Mouse (Mus musculus): ENCODE data around the gene Calm4.
A peak's percentile ranks its signal among the peaks of the same experiment; 100 is the strongest.

The Calm4 gene

GRCm38 (mm10) chr13:3861251-3861650, 23.7 kb downstream of the Calm4 start:
- peak; percentile 40 for DNase-seq (ENCODE audit: low read depth, low spot score)

DNA sequence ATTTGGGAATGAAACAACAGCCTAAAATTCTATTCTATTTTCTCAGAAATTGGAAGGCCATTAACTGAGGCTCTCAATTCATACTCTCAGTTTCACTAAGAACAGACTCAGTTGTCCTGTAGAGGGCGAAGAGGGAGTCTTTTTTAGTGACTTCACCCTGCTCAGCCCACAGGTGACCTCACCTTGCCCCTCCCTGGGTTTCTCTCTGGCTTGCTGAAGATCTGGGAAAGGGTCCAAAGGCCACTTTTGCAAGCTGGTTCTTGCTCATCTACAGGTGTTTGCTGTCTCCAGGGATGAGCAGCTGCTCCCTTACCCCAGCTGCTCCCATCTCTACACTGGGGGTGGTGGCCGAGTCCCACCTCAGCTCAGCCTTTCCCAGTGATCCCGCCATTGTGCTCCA, 24.8 kb downstream of the Calm4 start:
- no peak for DNase-seq (ENCODE audit: low read depth, low spot score)

GRCm38 (mm10) chr13:3862922-3863580, 25.5 kb downstream of the Calm4 start:
- peak; percentile 63 for DNase-seq (ENCODE audit: low read depth, low spot score)

DNA sequence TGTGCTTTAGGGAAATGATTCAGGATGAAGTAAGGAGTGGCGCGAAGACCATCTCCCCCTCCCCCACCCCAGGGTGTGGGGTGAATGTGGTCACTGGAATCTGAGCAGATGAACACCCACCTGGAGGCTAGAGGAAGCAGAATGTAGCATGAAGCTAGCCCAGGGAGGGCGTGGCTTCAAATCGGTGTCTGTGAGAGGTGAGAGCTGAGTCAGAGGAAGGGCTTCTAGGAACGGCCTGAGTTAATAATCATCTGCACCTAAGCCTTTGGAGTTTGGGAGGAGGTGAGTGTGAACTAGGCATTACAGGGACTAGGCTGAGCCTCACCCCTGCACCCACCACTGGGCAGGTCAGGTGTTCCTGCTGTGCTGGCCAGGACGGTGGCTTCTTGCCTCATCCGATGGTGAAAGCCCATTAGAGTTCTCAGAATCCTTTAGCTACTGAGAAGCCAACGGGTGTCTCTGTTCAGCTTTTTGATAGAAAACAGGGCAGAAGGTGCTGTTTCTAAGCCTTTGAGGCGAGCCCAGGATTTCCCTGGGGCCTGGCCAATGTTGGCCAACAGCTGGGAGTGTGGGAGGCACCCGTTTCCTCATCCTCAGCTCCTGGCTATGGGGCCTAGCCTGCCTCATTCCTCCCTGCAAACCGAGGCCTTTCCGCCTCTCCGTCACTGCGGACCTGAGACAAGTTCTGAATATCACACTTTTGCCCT, 28.2 kb downstream of the Calm4 start:
- peak; percentile 66 for DNase-seq (ENCODE audit: low read depth, low spot score)

DNA sequence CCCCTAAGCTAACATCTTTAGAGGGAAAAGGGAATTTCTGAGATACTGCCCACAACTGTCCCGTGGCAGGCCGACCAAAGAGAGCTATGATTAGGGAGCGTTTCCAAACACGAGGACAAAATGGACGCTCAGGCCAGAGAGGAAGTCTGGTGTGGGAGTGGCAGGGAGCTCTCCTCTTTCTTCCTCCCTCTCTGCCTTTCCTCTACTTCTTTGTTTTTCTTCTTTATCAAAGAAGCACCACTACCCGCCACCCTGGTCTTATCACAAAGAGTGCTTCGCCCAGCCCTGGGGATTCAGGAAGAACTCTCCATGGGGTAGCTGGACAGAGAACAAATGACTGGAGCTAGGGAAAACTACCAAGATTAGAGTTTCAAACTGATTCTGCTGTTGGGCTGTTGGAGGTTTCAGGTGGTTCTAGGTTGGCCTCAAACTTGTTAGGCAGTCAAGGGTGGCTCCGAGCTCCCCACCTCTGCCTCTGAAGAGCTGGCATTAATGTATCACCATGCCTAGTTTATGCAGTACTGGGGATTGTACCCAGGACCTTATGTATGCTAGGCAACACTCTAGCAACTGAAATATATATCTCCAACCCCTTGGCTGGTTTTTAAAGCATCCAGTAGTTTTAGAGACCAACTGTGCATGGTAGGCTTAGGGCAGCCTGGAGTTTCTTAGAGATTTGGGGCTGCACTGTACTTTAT, 28.9 kb downstream of the Calm4 start:
- DNase-seq (ENCODE audit: low read depth, low spot score): peak; percentile 58

- peak; percentile 77 for DNase-seq (ENCODE audit: low read depth, low spot score)
Observed at GRCm38 (mm10) chr13:3867158-3867557, 29.6 kb downstream of the Calm4 start.

GRCm38 (mm10) chr13:3869901-3870300, 32.3 kb downstream of the Calm4 start:
- no peak for DNase-seq (ENCODE audit: low read depth, low spot score)

DNA sequence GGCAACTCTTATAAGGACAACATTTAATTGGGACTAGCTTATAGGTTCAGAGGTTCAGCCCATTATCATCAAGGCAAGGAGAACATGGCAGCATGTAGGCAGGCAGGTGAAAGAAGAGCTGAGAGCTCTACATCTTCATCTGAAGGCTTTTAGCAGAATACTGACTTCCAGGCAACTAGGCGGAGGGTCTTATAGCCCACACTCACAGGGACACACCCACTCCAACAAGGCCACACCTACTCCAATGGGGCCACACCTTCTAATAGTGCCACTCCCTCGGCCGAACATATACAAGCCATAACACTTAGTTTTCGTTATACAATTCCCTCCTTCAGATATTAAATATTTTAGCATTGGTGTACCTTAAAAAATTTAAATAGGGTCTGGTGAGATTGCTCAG, 35.3 kb downstream of the Calm4 start:
- no peak for DNase-seq (ENCODE audit: low read depth, low spot score)

- DNase-seq (ENCODE audit: low read depth, low spot score): no peak
Observed at GRCm38 (mm10) chr13:3876448-3876847, 38.9 kb downstream of the Calm4 start.

DNA sequence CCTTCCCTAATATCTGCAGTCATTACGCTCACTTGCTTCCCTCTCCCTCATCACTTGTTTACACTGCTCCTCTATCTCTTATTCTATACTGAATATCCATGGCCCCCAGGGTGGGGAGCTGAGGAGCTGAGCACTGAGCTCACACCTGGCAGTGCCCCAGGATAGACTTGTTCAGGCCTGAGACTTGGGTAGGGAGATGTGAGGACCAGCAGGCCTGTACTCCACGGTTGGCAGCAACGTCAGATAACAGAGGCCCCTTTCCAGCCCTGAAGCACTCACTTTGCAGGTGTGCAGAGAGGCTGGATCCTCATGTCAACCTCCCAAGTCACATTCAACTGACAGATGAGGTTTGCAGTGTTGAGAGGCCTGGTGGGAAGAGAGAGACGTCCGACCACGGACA, 39.6 kb downstream of the Calm4 start:
- no peak for DNase-seq (ENCODE audit: low read depth, low spot score)

GRCm38 (mm10) chr13:3877679-3878220, 40.2 kb downstream of the Calm4 start:
- DNase-seq (ENCODE audit: low read depth, low spot score): no peak

GRCm38 (mm10) chr13:3886663-3887062, 49.1 kb downstream of the Calm4 start:
- DNase-seq (ENCODE audit: low read depth, low spot score): no peak

All from c-Kit-negative CD71-positive TER-119-positive erythroid progenitor cells, embryonic 14.5 days (primary cell).